Mouse (Mus musculus) MEL (cell line): Measurements from ENCODE around the gene Ccdc96.

ENCODE experiments used
- BHLHE40 ChIP-seq: IDR thresholded peaks from 2 replicates; pipeline ENCODE4 v1.6.1; 2012; ENCODE audit warnings: low read depth, mild to moderate bottlenecking, inconsistent platforms, low read length, improper control_type of control experiment, borderline replicate concordance
- CTCF ChIP-seq, 3 experiments: IDR thresholded peaks in 2 of 3; conservative IDR thresholded peaks in 1 of 3; 2 replicates each; pipeline ENCODE4 v1.5.1; 2011 to 2012; ENCODE audit warnings: low read length in 3 of 3, low read depth in 2 of 3, mild to moderate bottlenecking in 2 of 3, improper control_type of control experiment in 1 of 3, inconsistent platforms in 1 of 3, mixed read lengths in 1 of 3, moderate library complexity in 1 of 3; ENCODE audit not compliant: control insufficient read depth in 1 of 3, insufficient read depth in 1 of 3, poor library complexity in 1 of 3, severe bottlenecking in 1 of 3
- EP300 ChIP-seq, 2 experiments: IDR thresholded peaks; 2 replicates each; pipeline ENCODE4 v1.6.1; 2011; ENCODE audit warnings: improper control_type of control experiment in 2 of 2, low read length in 2 of 2, low read depth in 1 of 2, mild to moderate bottlenecking in 1 of 2
- GABPA ChIP-seq: IDR thresholded peaks from 2 replicates; pipeline ENCODE4 v1.6.1; 2012; ENCODE audit warnings: low read depth, mild to moderate bottlenecking, inconsistent platforms, low read length, improper control_type of control experiment, moderate library complexity
- MAX ChIP-seq: IDR thresholded peaks from 2 replicates; pipeline ENCODE4 v1.6.1; 2011; ENCODE audit warnings: low read length, improper control_type of control experiment
- MAZ ChIP-seq: IDR thresholded peaks from 2 replicates; pipeline ENCODE4 v1.6.1; 2012; ENCODE audit warnings: low read depth, mild to moderate bottlenecking, inconsistent platforms, low read length, improper control_type of control experiment
- MEF2A ChIP-seq: IDR thresholded peaks from 2 replicates; pipeline ENCODE4 v1.6.1; 2014; ENCODE audit warnings: low read depth, mild to moderate bottlenecking, inconsistent platforms, low read length, improper control_type of control experiment; ENCODE audit not compliant: poor library complexity, insufficient replicate concordance, severe bottlenecking; ENCODE audit errors: extremely low read depth
- POLR2A ChIP-seq, 2 experiments: IDR thresholded peaks; 2 replicates each; pipeline ENCODE4 v1.6.1; 2011 to 2012; ENCODE audit warnings: low read length in 2 of 2, mild to moderate bottlenecking in 2 of 2, control low read depth in 1 of 2, improper control_type of control experiment in 1 of 2, low read depth in 1 of 2, moderate library complexity in 1 of 2; ENCODE audit not compliant: control insufficient read depth in 1 of 2, insufficient read depth in 1 of 2, poor library complexity in 1 of 2
- SIN3A ChIP-seq: IDR thresholded peaks from 2 replicates; pipeline ENCODE4 v1.6.1; 2012; ENCODE audit warnings: low read length, improper control_type of control experiment, inconsistent platforms
- ZMIZ1 ChIP-seq: IDR thresholded peaks from 2 replicates; pipeline ENCODE4 v1.6.1; 2012; ENCODE audit warnings: low read depth, mild to moderate bottlenecking, inconsistent platforms, low read length, improper control_type of control experiment, moderate library complexity

DNA sequence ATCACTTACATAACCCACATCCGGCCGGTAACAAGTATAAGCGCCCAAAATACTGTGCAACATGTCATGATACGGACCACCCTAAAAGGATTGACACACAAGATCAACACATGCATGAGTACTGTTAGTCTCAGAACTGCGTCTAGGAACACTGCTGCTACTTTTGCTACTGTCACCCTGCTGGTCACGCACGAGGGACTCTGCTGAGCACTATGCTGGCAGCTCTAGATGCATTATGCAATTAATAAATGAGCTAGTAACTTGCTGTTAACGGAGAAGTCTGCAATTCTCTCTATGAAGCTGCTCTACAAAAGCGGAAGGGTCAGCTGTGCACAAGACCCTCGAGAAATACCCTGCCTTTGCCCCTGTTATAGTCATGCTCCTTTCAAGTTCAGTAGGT is 24.0 kb downstream of the Ccdc96 start:
- no peak for TF ChIP-seq ZMIZ1
- TF ChIP-seq GABPA = no peak
- TF ChIP-seq CTCF (IDR thresholded peaks at IDR 0.05 in 2 of 3, conservative IDR thresholded peaks at IDR 0.05 in 1 of 3; ENCODE audit: control insufficient read depth in 1 of 3, insufficient read depth in 1 of 3, low read depth in 2 of 3, low read length in 3 of 3, poor library complexity in 1 of 3, severe bottlenecking in 1 of 3) = no peak
- no peak for TF ChIP-seq POLR2A (IDR thresholded peaks at IDR 0.05; ENCODE audit: control insufficient read depth in 1 of 2, insufficient read depth in 1 of 2, low read depth in 1 of 2, low read length in 2 of 2, poor library complexity in 1 of 2)
- no peak for TF ChIP-seq MEF2A
- no peak for TF ChIP-seq SIN3A
- TF ChIP-seq BHLHE40 = no peak
- no peak for TF ChIP-seq MAZ
- no peak for TF ChIP-seq EP300 (IDR thresholded peaks at IDR 0.05; ENCODE audit: low read depth in 1 of 2, low read length in 2 of 2)
- TF ChIP-seq MAX = no peak
